Comparison of ENCODE assay signal across 13 mouse cellular contexts in the genomic region with DNA sequence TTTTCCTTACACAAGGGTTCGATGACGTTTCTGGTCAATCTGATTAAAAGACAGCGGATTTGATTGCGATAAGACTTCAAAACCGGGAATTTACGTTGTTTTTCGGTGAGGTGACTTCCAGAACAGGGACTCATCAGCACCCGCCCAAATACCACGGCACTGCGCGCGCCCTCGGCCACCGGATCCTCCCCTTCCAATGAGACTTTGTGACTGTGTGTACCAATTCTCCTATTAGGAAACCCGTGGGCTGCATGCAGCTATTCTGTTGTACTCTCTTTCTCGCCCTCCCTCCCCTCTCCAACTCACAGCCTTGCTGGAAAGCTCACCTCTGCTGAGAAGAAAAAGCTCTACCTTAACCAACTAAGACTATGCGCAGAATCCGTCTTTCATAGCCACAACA. TPM values are rescaled to one million over a fixed set of nuclear protein-coding genes. Genes with fewer than 3 reads are reported as not detected.
DNase-seq lines count a peak whose midpoint lies in the region; ATAC-seq and TF ChIP-seq lines count a peak whose summit lies in the region.
"Had no signal": no experiment of that assay in that cellular context is flagged by ENCODE, and none has a peak within 500 bp of the region (broad histone marks: within the 10 kb centered on the region; RNA-seq: fewer than 3 reads in every experiment).

No protein-coding gene starts in this region.

- H3K9me3 ChIP-seq in forebrain, embryonic 16.5 days (ENCODE audit: control insufficient read depth, low read length) = no peaks in the 10 kb centered on the region
- no peaks in the 10 kb centered on the region for H3K9me3 ChIP-seq in midbrain, embryonic 13.5 days
- no peaks in the 10 kb centered on the region for H3K9me3 ChIP-seq in intestine, postnatal 0 days (ENCODE audit: control insufficient read depth)

- WGBS in forebrain, embryonic 16.5 days = under 1% methylated on average over 18 of the region's 18 CpGs
- WGBS in midbrain, embryonic 13.5 days = 1% methylated on average over 18 of the region's 18 CpGs
- 5% methylated on average over 18 of the region's 18 CpGs for WGBS in intestine, postnatal 0 days

- H3K9ac ChIP-seq in forebrain, embryonic 16.5 days (replicated peaks; ENCODE audit: low read depth, low read length) = peak overlapping the region; percentile 70
- peak overlapping the region; percentile 70 for H3K9ac ChIP-seq in midbrain, embryonic 13.5 days (replicated peaks)
- H3K9ac ChIP-seq in intestine, postnatal 0 days (ENCODE audit: low read depth, low read length) = no peak overlapping the region

- peak overlapping the region; percentile 57 for H3K4me2 ChIP-seq in forebrain, embryonic 16.5 days (ENCODE audit: low read length)
- peak overlapping the region; percentile 42 for H3K4me2 ChIP-seq in midbrain, embryonic 13.5 days (replicated peaks)
- no peak overlapping the region for H3K4me2 ChIP-seq in intestine, postnatal 0 days (replicated peaks; ENCODE audit: low read depth)

- peaks cover 10% of the 10 kb centered on the region for H3K27me3 ChIP-seq in forebrain, embryonic 16.5 days (replicated peaks; ENCODE audit: control insufficient read depth, insufficient read depth, low read length)
- H3K27me3 ChIP-seq in midbrain, embryonic 13.5 days = peaks cover 57% of the 10 kb centered on the region
- peaks cover 52% of the 10 kb centered on the region for H3K27me3 ChIP-seq in intestine, postnatal 0 days (replicated peaks; ENCODE audit: control insufficient read depth, insufficient read depth, low read length)

- H3K4me1 ChIP-seq in forebrain, embryonic 16.5 days (replicated peaks; ENCODE audit: control insufficient read depth, insufficient read depth, low read length) = peaks cover 19% of the 10 kb centered on the region
- H3K4me1 ChIP-seq in midbrain, embryonic 13.5 days (replicated peaks) = peaks cover 20% of the 10 kb centered on the region
- H3K4me1 ChIP-seq in intestine, postnatal 0 days (replicated peaks; ENCODE audit: control insufficient read depth, insufficient read depth, low read length) = no peaks in the 10 kb centered on the region

- no peak overlapping the region for H3K27ac ChIP-seq in layer of hippocampus, adult 2 months
- peak overlapping the region; percentile 91 for H3K27ac ChIP-seq in forebrain, embryonic 16.5 days (ENCODE audit: low read length)
- H3K27ac ChIP-seq in midbrain, embryonic 13.5 days = peak overlapping the region; percentile 92
- no peak overlapping the region for H3K27ac ChIP-seq in intestine, postnatal 0 days (ENCODE audit: low read depth, low read length)

- DNase-seq in layer of hippocampus, adult 2 months (ENCODE audit: low spot score in 2 of 2) = no peak
- DNase-seq in layer of hippocampus, adult 18-20 months (ENCODE audit: low spot score in 2 of 2) = no peak
- DNase-seq in brain, embryonic 14.5 days (ENCODE audit: low read depth) = peak; percentile 79
- no peak for DNase-seq in heart, postnatal 25 days (ENCODE audit: low spot score)
- DNase-seq in thymus, postnatal 25 days = no peak

- peak overlapping the region; percentile 35 for H3K4me3 ChIP-seq in layer of hippocampus, adult 2 months
- H3K4me3 ChIP-seq in forebrain, embryonic 16.5 days (replicated peaks; ENCODE audit: low read length) = peak overlapping the region; percentile 50
- peak overlapping the region; percentile 47 for H3K4me3 ChIP-seq in midbrain, embryonic 13.5 days (replicated peaks)
- no peak overlapping the region for H3K4me3 ChIP-seq in intestine, postnatal 0 days (ENCODE audit: low read depth, low read length)

- peak; percentile 23 for ATAC-seq in forebrain, embryonic 16.5 days
- peak; percentile 40 for ATAC-seq in midbrain, embryonic 13.5 days
- no peak for ATAC-seq in intestine, postnatal 0 days

- no peaks in the 10 kb centered on the region for H3K36me3 ChIP-seq in forebrain, embryonic 16.5 days (ENCODE audit: control insufficient read depth, insufficient read depth)
- H3K36me3 ChIP-seq in midbrain, embryonic 13.5 days = no peaks in the 10 kb centered on the region
- no peaks in the 10 kb centered on the region for H3K36me3 ChIP-seq in intestine, postnatal 0 days (ENCODE audit: control insufficient read depth, insufficient read depth)

- intact Hi-C loops in heart, postnatal 25 days (cut with DNase I) = no loop called here

- no peak for TF ChIP-seq POLR2A in brain, embryonic 14.5 days (IDR thresholded peaks at IDR 0.05; ENCODE audit: borderline replicate concordance, extremely low read depth, insufficient read depth, insufficient read length, poor library complexity, severe bottlenecking)

- no peak for TF ChIP-seq CTCF in layer of hippocampus, adult 2 months (conservative IDR thresholded peaks at IDR 0.05)
- TF ChIP-seq CTCF in brain, embryonic 14.5 days (IDR thresholded peaks at IDR 0.05; ENCODE audit: borderline replicate concordance, extremely low read depth, insufficient read depth, insufficient read length) = no peak
- no peak for TF ChIP-seq CTCF in intestine, postnatal 0 days (IDR thresholded peaks at IDR 0.05; ENCODE audit: low read depth)

RNA-seq across cellular contexts. Expression of a gene that starts 0.4 kb away (rescaled TPM):
- 10 to 100 TPM in 1 of 2 experiments, 1 to 10 TPM in 1; 9.4 to 12.7 TPM for total RNA-seq in layer of hippocampus, adult 2 months (2021)
- 10 to 100 TPM; 13.9 to 15.2 TPM for total RNA-seq in layer of hippocampus, adult 18-20 months (2021)
- 38.0 and 61.8 TPM in 2 replicates for polyA plus RNA-seq in brain, embryonic 14.5 days (2012; rRNA removed)
- 40.5 and 52.7 TPM in 2 replicates for polyA plus RNA-seq in forebrain, embryonic 16.5 days (2015; fragmentation: Nextera tagmentation; extraction: Ambion mirVana)
- polyA plus RNA-seq in midbrain, embryonic 13.5 days (2015; fragmentation: Nextera tagmentation; extraction: Ambion mirVana) = 76.8 and 92.2 TPM in 2 replicates
- 0.07 and 0.09 TPM in 2 replicates for polyA plus RNA-seq in intestine, postnatal 0 days (2015; fragmentation: Nextera tagmentation; extraction: Ambion mirVana)
- not detected for total RNA-seq in heart, postnatal 25 days (2021)
- total RNA-seq: gastrocnemius, adult 18-20 months; megakaryocyte-erythroid progenitor cell, adult 5-6 weeks had no signal
- polyA plus RNA-seq: heart, embryonic 14.5 days; kidney, embryonic 14.5 days; urinary bladder, adult 2 months had no signal

Comparison
In these comparisons a context has a peak if more than half of its experiments do, and no peak if none do; other contexts are left out.
1. H3K27ac ChIP-seq: peak in forebrain, embryonic 16.5 days (single experiment) and midbrain, embryonic 13.5 days (single experiment); none in layer of hippocampus, adult 2 months (single experiment) and intestine, postnatal 0 days (single experiment).
2. RNA of a gene that starts 0.4 kb away (polyA plus RNA-seq): 76.8 to 92.2 TPM in midbrain, embryonic 13.5 days, 38.0 to 61.8 TPM in brain, embryonic 14.5 days and 40.5 to 52.7 TPM in forebrain, embryonic 16.5 days; 0.07 to 0.09 TPM in intestine, postnatal 0 days; every median in the first group is over 10 times any median in the second.